Mouse (Mus musculus) forebrain, embryonic 14.5 days (tissue): ENCODE data around the gene Ndn. TPM values are rescaled to one million over a fixed set of nuclear protein-coding genes. Genes with fewer than 3 reads are reported as not detected.
A peak's percentile ranks its signal among the peaks of the same experiment; 100 is the strongest.

Source experiments
- ATAC-seq: fragments of 200-750 bp; cut with Nextera tagmentation; 2 replicates; pipeline ENCODE4 v1.8.0; 2017; ENCODE audit warnings: mild to moderate bottlenecking, moderate library complexity
- DNase-seq: peaks from one replicate; pipeline ENCODE4 v3.0.0-alpha.2; 2015; ENCODE audit warnings: low spot score
- H3K27ac ChIP-seq: fragments of 300-500 bp; sonication (generic); 2 replicates; pipeline ENCODE4 v1.5.1; 2014; ENCODE audit warnings: low read depth, mild to moderate bottlenecking, control low read depth, low read length, moderate library complexity
- H3K27me3 ChIP-seq: fragments of 300-500 bp; sonication (generic); replicated peaks from 2 replicates; pipeline ENCODE4 v1.6.1; 2014; ENCODE audit warnings: low read length, control low read depth, mixed read lengths; ENCODE audit not compliant: control insufficient read depth, insufficient read depth
- H3K36me3 ChIP-seq: fragments of 300-500 bp; sonication (generic); 2 replicates; pipeline ENCODE4 v1.6.1; 2014; ENCODE audit warnings: low read length, control low read depth; ENCODE audit not compliant: control insufficient read depth, insufficient read depth
- H3K4me1 ChIP-seq: fragments of 300-500 bp; sonication (generic); 2 replicates; pipeline ENCODE4 v1.6.1; 2014; ENCODE audit warnings: antibody characterized with exemption, low read length, control low read depth; ENCODE audit not compliant: control insufficient read depth, insufficient read depth
- H3K4me2 ChIP-seq: fragments of 300-500 bp; sonication (generic); 2 replicates; pipeline ENCODE4 v1.6.1; 2014; ENCODE audit warnings: mild to moderate bottlenecking, control low read depth, low read length
- H3K4me3 ChIP-seq: fragments of 300-500 bp; sonication (generic); 2 replicates; pipeline ENCODE4 v1.5.1; 2014; ENCODE audit warnings: low read depth, low read length, control low read depth
- H3K9ac ChIP-seq: fragments of 300-500 bp; sonication (generic); 2 replicates; pipeline ENCODE4 v1.6.1; 2014; ENCODE audit warnings: mild to moderate bottlenecking, low read length, control low read depth, moderate library complexity
- H3K9me3 ChIP-seq: fragments of 300-500 bp; sonication (generic); replicated peaks from 2 replicates; pipeline ENCODE4 v1.6.1; 2016; ENCODE audit warnings: low read length, control low read depth, mixed read lengths; ENCODE audit not compliant: control insufficient read depth
- WGBS: fragments of 180-500 bp; shearing (Covaris S2); extraction: QIAGEN DNeasy Blood & Tissue Kit; methylation state at CpG from one replicate; pipeline ENCODE4 v1.1.7; 2014; 5-methylcytosine and 5-hydroxymethylcytosine counted together
- polyA plus RNA-seq: library from polyadenylated mRNA; unstranded; fragments of >200 nt; fragmentation: Nextera tagmentation; extraction: Ambion mirVana; gene quantifications from 2 replicates; pipeline ENCODE4 v1.2.1, GENCODE M21; 2014

The Ndn gene
- 599 and 619 TPM in 2 replicates for polyA plus RNA-seq

DNA sequence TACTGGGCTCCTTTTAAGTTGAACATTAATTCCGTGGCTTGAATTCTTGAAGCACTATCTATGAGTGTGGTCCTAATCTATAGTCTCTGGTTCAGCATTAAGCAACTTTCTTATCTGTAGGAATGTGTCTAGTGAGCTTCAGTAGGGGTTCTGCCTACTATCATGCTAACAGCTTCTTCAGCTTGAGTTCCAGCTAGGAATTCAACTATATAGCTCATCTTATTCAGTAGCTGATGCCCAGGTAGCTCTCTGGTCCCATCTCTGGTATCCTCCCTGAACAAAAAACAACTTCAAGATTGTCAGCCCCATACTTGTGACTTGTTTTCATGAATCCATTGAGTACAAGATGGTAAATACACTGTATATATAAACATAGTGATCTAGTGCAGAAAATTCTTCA is at the start of gene Ndn:
Gene Ndn (plus strand): TSS at position 301 of the 400 bp plus-strand sequence.
- Histone ChIP-seq H3K27ac (no peak within 1 kb of the TSS), H3K4me1 (no peaks in the 10 kb centered on the region; the same call in 1 of the 2 replicates), H3K9ac (no peak within 1 kb of the TSS), H3K4me2 (no peak within 1 kb of the TSS), H3K36me3 (no peaks in the 10 kb centered on the region), H3K9me3 (peaks cover 1% of the 10 kb centered on the region; the same call in 1 of the 2 replicates), H3K27me3 (no peaks in the 10 kb centered on the region), H3K4me3 (no peak within 1 kb of the TSS)
- DNase-seq, result no peak
- ATAC-seq, result no peak
- WGBS, result 63% methylated on average over 1 of the region's 1 CpGs

- no peak overlapping the region for H3K4me2 ChIP-seq
- 58% methylated on average over 3 of the region's 3 CpGs for WGBS
- H3K4me1 ChIP-seq, result no peaks in the 10 kb centered on the region
- H3K27ac ChIP-seq, result no peak overlapping the region
- H3K9me3 ChIP-seq, result no peaks in the 10 kb centered on the region
- H3K27me3 ChIP-seq, result no peaks in the 10 kb centered on the region
- H3K36me3 ChIP-seq, result no peaks in the 10 kb centered on the region
- DNase-seq, result peak; percentile 55
- no peak overlapping the region for H3K9ac ChIP-seq
- H3K4me3 ChIP-seq, result no peak overlapping the region
- ATAC-seq, result peak; percentile 72; the same call in 1 of the 2 replicates
These were observed 43.9 kb upstream of the Ndn start for GRCm38 (mm10) chr7:62302451-62302850.

GRCm38 (mm10) chr7:62306896-62307614 is 39.3 kb upstream of the Ndn start:
- Histone ChIP-seq H3K9me3 (no peaks in the 10 kb centered on the region), H3K27me3 (no peaks in the 10 kb centered on the region), H3K9ac (no peak overlapping the region), H3K4me3 (no peak overlapping the region), H3K36me3 (no peaks in the 10 kb centered on the region), H3K4me2 (no peak overlapping the region), H3K27ac (peak overlapping the region; percentile 44; the same call in 1 of the 2 replicates), H3K4me1 (no peaks in the 10 kb centered on the region)
- WGBS, result 33% methylated on average over 6 of the region's 6 CpGs
- DNase-seq (peak; percentile 76), ATAC-seq (peak; percentile 82)

DNA sequence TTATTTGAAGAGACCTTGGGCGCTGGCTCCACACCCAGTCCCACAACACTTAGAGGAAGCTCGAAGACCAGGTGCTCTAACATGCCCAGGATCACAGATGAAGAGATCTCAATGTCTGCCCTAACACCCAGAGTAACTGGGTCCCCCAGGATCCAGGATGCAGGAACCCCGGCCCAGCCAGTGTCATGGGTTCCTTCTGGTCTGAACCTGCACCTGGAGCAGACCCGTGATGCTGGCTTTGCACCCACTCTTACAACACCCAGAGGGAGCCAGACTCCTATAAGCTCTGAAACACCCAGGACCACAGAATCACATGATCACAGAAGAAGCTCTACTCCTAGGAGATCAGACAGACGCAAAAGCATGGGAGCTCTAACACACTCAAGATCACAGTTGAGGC is 29.6 kb upstream of the Ndn start:
- no peak overlapping the region for H3K27ac ChIP-seq
- 0 out of 2 replicates have a peak, but pooled peaks cover 2% of the 10 kb centered on the region for H3K9me3 ChIP-seq
- 81% methylated on average over 5 of the region's 5 CpGs for WGBS

GRCm38 (mm10) chr7:62345411-62345810 is 958 bp upstream of the Ndn start:
- Histone ChIP-seq H3K4me2 (no peak overlapping the region), H3K27me3 (no peaks in the 10 kb centered on the region), H3K27ac (no peak overlapping the region), H3K4me3 (no peak overlapping the region), H3K9me3 (no peaks in the 10 kb centered on the region; the same call in 1 of the 2 replicates), H3K9ac (no peak overlapping the region), H3K4me1 (no peaks in the 10 kb centered on the region; the same call in 1 of the 2 replicates), H3K36me3 (no peaks in the 10 kb centered on the region)
- 35% methylated on average over 1 of the region's 1 CpGs for WGBS
- ATAC-seq (no peak), DNase-seq (no peak)

More for the DNA sequence above, 29.6 kb upstream of the Ndn start:
- DNase-seq (no peak), ATAC-seq (no peak)
- Histone ChIP-seq H3K4me3 (no peak overlapping the region), H3K4me2 (no peak overlapping the region), H3K4me1 (no peaks in the 10 kb centered on the region), H3K9ac (no peak overlapping the region), H3K27me3 (no peaks in the 10 kb centered on the region), H3K36me3 (no peaks in the 10 kb centered on the region)

DNA sequence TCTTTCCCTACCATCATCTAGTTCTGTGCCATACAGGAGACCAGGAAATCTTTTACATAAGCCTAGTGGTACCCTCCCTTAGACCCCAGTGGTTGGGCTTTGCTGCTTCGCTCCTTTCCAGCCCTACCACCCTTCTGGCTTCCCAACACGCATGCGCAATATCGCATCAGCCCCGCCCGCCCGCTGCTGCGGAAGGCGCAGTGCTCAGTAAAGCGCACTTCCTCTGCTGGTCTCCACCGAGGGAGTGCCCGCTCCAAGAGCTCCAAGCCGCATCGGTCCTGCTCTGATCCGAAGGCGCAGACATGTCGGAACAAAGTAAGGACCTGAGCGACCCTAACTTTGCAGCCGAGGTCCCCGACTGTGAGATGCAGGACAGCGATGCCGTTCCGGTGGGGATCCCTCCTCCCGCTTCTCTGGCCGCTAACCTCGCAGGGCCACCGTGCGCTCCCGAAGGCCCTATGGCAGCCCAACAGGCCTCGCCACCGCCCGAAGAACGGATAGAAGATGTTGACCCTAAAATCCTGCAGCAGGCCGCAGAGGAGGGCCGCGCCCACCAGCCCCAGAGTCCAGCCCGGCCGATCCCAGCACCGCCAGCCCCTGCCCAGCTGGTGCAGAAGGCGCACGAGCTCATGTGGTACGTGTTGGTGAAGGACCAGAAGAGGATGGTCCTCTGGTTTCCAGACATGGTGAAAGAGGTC is 1.9 kb downstream of the Ndn start:
- peak; percentile 92 for DNase-seq
- peak; percentile 97 for ATAC-seq
- WGBS, result 24% methylated on average over 42 of the region's 42 CpGs
- Histone ChIP-seq H3K9ac (peak overlapping the region; percentile 80), H3K36me3 (no peaks in the 10 kb centered on the region), H3K27ac (peak overlapping the region; percentile 76), H3K27me3 (no peaks in the 10 kb centered on the region), H3K4me2 (peak overlapping the region; percentile 66), H3K9me3 (peaks cover 3% of the 10 kb centered on the region; the same call in 1 of the 2 replicates), H3K4me3 (peak overlapping the region; percentile 53), H3K4me1 (no peaks in the 10 kb centered on the region; the same call in 1 of the 2 replicates)

DNA sequence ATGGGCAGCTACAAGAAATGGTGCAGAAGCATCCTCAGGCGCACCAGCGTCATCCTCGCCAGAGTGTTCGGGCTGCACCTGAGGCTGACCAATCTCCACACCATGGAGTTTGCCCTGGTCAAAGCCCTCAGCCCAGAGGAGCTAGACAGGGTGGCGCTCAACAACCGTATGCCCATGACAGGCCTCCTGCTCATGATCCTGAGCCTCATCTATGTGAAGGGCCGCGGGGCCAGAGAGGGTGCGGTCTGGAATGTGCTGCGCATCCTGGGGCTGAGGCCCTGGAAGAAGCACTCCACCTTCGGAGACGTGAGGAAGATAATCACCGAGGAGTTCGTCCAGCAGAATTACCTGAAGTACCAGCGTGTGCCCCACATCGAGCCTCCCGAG is 2.4 kb downstream of the Ndn start:
- 46% methylated on average over 17 of the region's 17 CpGs for WGBS
- H3K4me3 ChIP-seq, result peak overlapping the region; percentile 53
- no peak for DNase-seq

GRCm38 (mm10) chr7:62351266-62351665 is 4.9 kb downstream of the Ndn start:
- peak overlapping the region; percentile 1; the same call in 1 of the 2 replicates for H3K4me2 ChIP-seq
- peak; percentile 59 for DNase-seq
- H3K9ac ChIP-seq, result no peak overlapping the region
- no peak overlapping the region; the same call in 1 of the 2 replicates for H3K27ac ChIP-seq
- ATAC-seq, result no peak
- H3K9me3 ChIP-seq, result peaks cover 3% of the 10 kb centered on the region; the same call in 1 of the 2 replicates
- H3K36me3 ChIP-seq, result no peaks in the 10 kb centered on the region
- WGBS, result 59% methylated on average over 8 of the region's 8 CpGs
- no peak overlapping the region for H3K4me3 ChIP-seq
- no peaks in the 10 kb centered on the region for H3K27me3 ChIP-seq
- no peaks in the 10 kb centered on the region; the same call in 1 of the 2 replicates for H3K4me1 ChIP-seq

More for the DNA sequence above, 2.4 kb downstream of the Ndn start:
- H3K4me1 ChIP-seq, result no peaks in the 10 kb centered on the region; the same call in 1 of the 2 replicates
- peaks cover 3% of the 10 kb centered on the region; the same call in 1 of the 2 replicates for H3K9me3 ChIP-seq
- H3K27ac ChIP-seq, result peak overlapping the region; percentile 76
- peak; percentile 18; the same call in 1 of the 2 replicates for ATAC-seq
- no peaks in the 10 kb centered on the region for H3K27me3 ChIP-seq
- H3K9ac ChIP-seq, result peak overlapping the region; percentile 80
- H3K36me3 ChIP-seq, result no peaks in the 10 kb centered on the region
- H3K4me2 ChIP-seq, result peak overlapping the region; percentile 66
